29 mouse cellular contexts compared by ENCODE assay signal in the genomic region with DNA sequence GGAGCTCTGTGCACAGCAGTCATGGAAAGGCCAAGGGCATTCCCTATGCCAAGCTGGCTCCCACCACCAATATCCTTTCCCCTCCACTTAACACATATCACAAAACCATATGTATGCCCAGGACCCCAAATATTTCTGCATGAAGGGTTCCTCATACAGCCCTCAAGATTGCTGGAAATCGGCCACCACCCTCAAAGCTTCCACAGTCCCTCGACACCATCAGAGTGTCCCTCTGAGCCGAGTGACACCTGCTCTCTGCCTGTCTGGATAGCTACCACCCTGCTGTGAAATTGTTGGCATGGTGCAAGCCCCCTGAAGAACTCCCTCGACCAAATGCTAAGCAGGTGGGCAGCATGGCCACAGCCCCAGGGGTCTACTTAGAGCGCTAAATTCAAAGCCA.
DNase-seq lines count a peak whose midpoint lies in the region; ATAC-seq and TF ChIP-seq lines count a peak whose summit lies in the region.
"Had no signal": no experiment of that assay in that cellular context is flagged by ENCODE, and none has a peak within 500 bp of the region (broad histone marks: within the 10 kb centered on the region; RNA-seq: fewer than 3 reads in every experiment).

No protein-coding gene starts in this region.

- H3K9me3 ChIP-seq in forebrain, embryonic 11.5 days (ENCODE audit: control insufficient read depth, low read length) = no peaks in the 10 kb centered on the region
- no peaks in the 10 kb centered on the region for H3K9me3 ChIP-seq in forebrain, embryonic 15.5 days
- H3K9me3 ChIP-seq in hindbrain, embryonic 16.5 days (ENCODE audit: control insufficient read depth, low read length) = no peaks in the 10 kb centered on the region
- H3K9me3 ChIP-seq in hindbrain, embryonic 10.5 days = no peaks in the 10 kb centered on the region
- no peaks in the 10 kb centered on the region for H3K9me3 ChIP-seq in midbrain, postnatal 0 days (ENCODE audit: low read length)
- H3K9me3 ChIP-seq in midbrain, embryonic 16.5 days (replicated peaks; ENCODE audit: control insufficient read depth, low read length, poor library complexity, severe bottlenecking) = no peaks in the 10 kb centered on the region
- H3K9me3 ChIP-seq: embryonic facial prominence, embryonic 10.5 days; embryonic facial prominence, embryonic 13.5 days; forebrain, embryonic 13.5 days; heart, embryonic 10.5 days; heart, embryonic 13.5 days; hindbrain, embryonic 13.5 days had no signal

- H3K27ac ChIP-seq in forebrain, embryonic 11.5 days (ENCODE audit: low read depth, low read length) = no peak overlapping the region
- H3K27ac ChIP-seq in forebrain, embryonic 15.5 days (replicated peaks) = no peak overlapping the region
- no peak overlapping the region for H3K27ac ChIP-seq in hindbrain, embryonic 16.5 days (ENCODE audit: low read depth, low read length)
- no peak overlapping the region for H3K27ac ChIP-seq in hindbrain, embryonic 10.5 days
- no peak overlapping the region for H3K27ac ChIP-seq in midbrain, postnatal 0 days (ENCODE audit: low read depth, low read length)
- no peak overlapping the region for H3K27ac ChIP-seq in midbrain, embryonic 16.5 days (ENCODE audit: low read length)
- H3K27ac ChIP-seq: embryonic facial prominence, embryonic 10.5 days; embryonic facial prominence, embryonic 13.5 days; forebrain, embryonic 13.5 days; gastrocnemius, adult 2 months; heart, embryonic 10.5 days; heart, embryonic 13.5 days; hindbrain, embryonic 13.5 days had no signal

- no peak for TF ChIP-seq CTCF in midbrain, postnatal 0 days (IDR thresholded peaks at IDR 0.05)

- ATAC-seq in forebrain, embryonic 11.5 days (replicated peaks; ENCODE audit: low FRiP score) = no peak
- no peak for ATAC-seq in forebrain, embryonic 15.5 days (replicated peaks)
- ATAC-seq in hindbrain, embryonic 16.5 days = peak; percentile 38; the same call in 1 of the 2 replicates
- no peak for ATAC-seq in midbrain, postnatal 0 days (ENCODE audit: low FRiP score)
- ATAC-seq in midbrain, embryonic 16.5 days = no peak
- ATAC-seq: CD4-positive, CD25-positive, alpha-beta regulatory T cell, adult 4 months; forebrain, embryonic 13.5 days; forebrain, postnatal 0 days; inflammation-experienced regulatory T-cells, adult 6 months; intestine, embryonic 16.5 days had no signal

- no peaks in the 10 kb centered on the region for H3K4me1 ChIP-seq in forebrain, embryonic 11.5 days (replicated peaks; ENCODE audit: control insufficient read depth, insufficient read depth, low read length)
- H3K4me1 ChIP-seq in forebrain, embryonic 15.5 days = peaks cover 9% of the 10 kb centered on the region
- peaks cover 4% of the 10 kb centered on the region; the same call in 1 of the 2 replicates for H3K4me1 ChIP-seq in hindbrain, embryonic 16.5 days (ENCODE audit: control insufficient read depth, insufficient read depth, low read depth, low read length)
- H3K4me1 ChIP-seq in hindbrain, embryonic 10.5 days (replicated peaks) = peaks cover 11% of the 10 kb centered on the region
- no peaks in the 10 kb centered on the region for H3K4me1 ChIP-seq in midbrain, postnatal 0 days (ENCODE audit: insufficient read depth, low read length)
- 0 out of 2 replicates have a peak, but pooled peaks cover 3% of the 10 kb centered on the region for H3K4me1 ChIP-seq in midbrain, embryonic 16.5 days (ENCODE audit: control insufficient read depth, insufficient read depth, low read length)

- no peaks in the 10 kb centered on the region for H3K36me3 ChIP-seq in forebrain, embryonic 11.5 days (ENCODE audit: control insufficient read depth, insufficient read depth, low read length)
- no peaks in the 10 kb centered on the region for H3K36me3 ChIP-seq in forebrain, embryonic 15.5 days
- no peaks in the 10 kb centered on the region for H3K36me3 ChIP-seq in hindbrain, embryonic 16.5 days (ENCODE audit: control insufficient read depth, insufficient read depth, low read length)
- no peaks in the 10 kb centered on the region for H3K36me3 ChIP-seq in hindbrain, embryonic 10.5 days
- no peaks in the 10 kb centered on the region for H3K36me3 ChIP-seq in midbrain, postnatal 0 days (ENCODE audit: insufficient read depth, low read length)
- no peaks in the 10 kb centered on the region for H3K36me3 ChIP-seq in midbrain, embryonic 16.5 days (ENCODE audit: control insufficient read depth, insufficient read depth, low read length)
- H3K36me3 ChIP-seq: embryonic facial prominence, embryonic 10.5 days; embryonic facial prominence, embryonic 13.5 days; heart, embryonic 10.5 days; heart, embryonic 13.5 days; hindbrain, embryonic 13.5 days had no signal

- H3K27me3 ChIP-seq in forebrain, embryonic 11.5 days (ENCODE audit: control insufficient read depth, insufficient read depth, low read length) = no peaks in the 10 kb centered on the region
- no peaks in the 10 kb centered on the region for H3K27me3 ChIP-seq in forebrain, embryonic 15.5 days
- no peaks in the 10 kb centered on the region for H3K27me3 ChIP-seq in hindbrain, embryonic 16.5 days (replicated peaks; ENCODE audit: control insufficient read depth, insufficient read depth, low read length)
- no peaks in the 10 kb centered on the region for H3K27me3 ChIP-seq in hindbrain, embryonic 10.5 days (ENCODE audit: insufficient read depth, poor library complexity, severe bottlenecking)
- no peaks in the 10 kb centered on the region for H3K27me3 ChIP-seq in midbrain, postnatal 0 days (ENCODE audit: insufficient read depth, low read length)
- H3K27me3 ChIP-seq in midbrain, embryonic 16.5 days (ENCODE audit: control insufficient read depth, insufficient read depth, low read depth, low read length) = no peaks in the 10 kb centered on the region
- H3K27me3 ChIP-seq: embryonic facial prominence, embryonic 13.5 days; forebrain, embryonic 13.5 days; heart, embryonic 13.5 days had no signal

- H3K4me3 ChIP-seq in forebrain, embryonic 11.5 days (ENCODE audit: low read depth, low read length) = no peak overlapping the region
- no peak overlapping the region for H3K4me3 ChIP-seq in forebrain, embryonic 15.5 days
- H3K4me3 ChIP-seq in hindbrain, embryonic 16.5 days (ENCODE audit: low read length) = no peak overlapping the region
- H3K4me3 ChIP-seq in hindbrain, embryonic 10.5 days = no peak overlapping the region
- no peak overlapping the region for H3K4me3 ChIP-seq in midbrain, postnatal 0 days (ENCODE audit: low read depth, low read length)
- no peak overlapping the region for H3K4me3 ChIP-seq in midbrain, embryonic 16.5 days (ENCODE audit: low read depth, low read length)
- H3K4me3 ChIP-seq: embryonic facial prominence, embryonic 10.5 days; embryonic facial prominence, embryonic 13.5 days; erythroblast, embryonic 14.5 days; forebrain, embryonic 13.5 days; gastrocnemius, adult 2 months; heart, embryonic 10.5 days; heart, embryonic 13.5 days; hindbrain, embryonic 13.5 days had no signal

- DNase-seq in forebrain, embryonic 11.5 days (ENCODE audit: low spot score) = peak; percentile 42
- no peak for DNase-seq in hindbrain, embryonic 10.5 days (ENCODE audit: low spot score)
- peak; percentile 52 for DNase-seq in midbrain, postnatal 0 days (ENCODE audit: low spot score)
- DNase-seq: adrenal gland, adult 2 months; adrenal gland, postnatal 14 days; cerebellum, adult 11 months; cerebellum, adult 9-10 months; cerebellum, postnatal 36 days; embryo, embryonic 11 days; forebrain, postnatal 0 days; gastrocnemius, adult 2 months; gastrocnemius, postnatal 14 days; heart, adult 18-20 months; heart, postnatal 14 days; heart, postnatal 4 days; kidney, adult 18-20 months had no signal

- 78% methylated on average over 5 of the region's 5 CpGs for WGBS in forebrain, embryonic 11.5 days
- 65% methylated on average over 5 of the region's 5 CpGs for WGBS in forebrain, embryonic 15.5 days
- WGBS in hindbrain, embryonic 16.5 days = 55% methylated on average over 5 of the region's 5 CpGs
- 69% methylated on average over 5 of the region's 5 CpGs for WGBS in hindbrain, embryonic 10.5 days
- 73% methylated on average over 5 of the region's 5 CpGs for WGBS in midbrain, postnatal 0 days
- WGBS in midbrain, embryonic 16.5 days = 70% methylated on average over 5 of the region's 5 CpGs

- H3K4me2 ChIP-seq in forebrain, embryonic 11.5 days (ENCODE audit: low read depth, low read length, severe bottlenecking) = no peak overlapping the region
- H3K4me2 ChIP-seq in forebrain, embryonic 15.5 days (replicated peaks) = no peak overlapping the region
- no peak overlapping the region for H3K4me2 ChIP-seq in hindbrain, embryonic 16.5 days (ENCODE audit: low read length)
- no peak overlapping the region for H3K4me2 ChIP-seq in midbrain, postnatal 0 days (ENCODE audit: low read depth, low read length, poor library complexity, severe bottlenecking)
- H3K4me2 ChIP-seq in midbrain, embryonic 16.5 days (ENCODE audit: low read length) = no peak overlapping the region
- H3K4me2 ChIP-seq: embryonic facial prominence, embryonic 13.5 days; forebrain, embryonic 13.5 days; heart, embryonic 13.5 days; hindbrain, embryonic 13.5 days had no signal

- no peak overlapping the region for H3K9ac ChIP-seq in forebrain, embryonic 11.5 days (ENCODE audit: low read length)
- H3K9ac ChIP-seq in forebrain, embryonic 15.5 days (replicated peaks) = no peak overlapping the region
- H3K9ac ChIP-seq in hindbrain, embryonic 16.5 days (ENCODE audit: low read depth, low read length) = no peak overlapping the region
- no peak overlapping the region for H3K9ac ChIP-seq in midbrain, postnatal 0 days (replicated peaks; ENCODE audit: low read length, poor library complexity, severe bottlenecking)
- H3K9ac ChIP-seq in midbrain, embryonic 16.5 days (ENCODE audit: low read depth, low read length) = no peak overlapping the region
- H3K9ac ChIP-seq: embryonic facial prominence, embryonic 13.5 days; forebrain, embryonic 13.5 days; forebrain, postnatal 0 days; heart, embryonic 13.5 days; hindbrain, embryonic 13.5 days had no signal
